Mouse (Mus musculus): ENCODE data around the gene Fam196b. TPM values are rescaled to one million over a fixed set of nuclear protein-coding genes. Genes with fewer than 3 reads are reported as not detected.

The Fam196b gene
- 0.05 and 0.09 TPM in 2 replicates for total RNA-seq (2017)

GRCm38 (mm10) chr11:34314534-34315379 is at the start of gene Fam196b:
Gene Fam196b (plus strand): TSS chr11:34314822.
- no peak; the same call in 1 of the 2 replicates for ATAC-seq (replicated peaks; ENCODE audit: low read depth, poor library complexity, severe bottlenecking)

- ATAC-seq (replicated peaks; ENCODE audit: low read depth, poor library complexity, severe bottlenecking): no peak
These were observed 42.6 kb upstream of the Fam196b start for GRCm38 (mm10) chr11:34272016-34272415.

GRCm38 (mm10) chr11:34275941-34276340 is 38.7 kb upstream of the Fam196b start:
- ATAC-seq (replicated peaks; ENCODE audit: low read depth, poor library complexity, severe bottlenecking): peak; percentile 47; the same call in 1 of the 2 replicates

GRCm38 (mm10) chr11:34276363-34277046 is 38.1 kb upstream of the Fam196b start:
- no peak for ATAC-seq (replicated peaks; ENCODE audit: low read depth, poor library complexity, severe bottlenecking)

- no peak for ATAC-seq (replicated peaks; ENCODE audit: low read depth, poor library complexity, severe bottlenecking)
These were observed 37.6 kb upstream of the Fam196b start for GRCm38 (mm10) chr11:34277047-34277445.

- no peak for ATAC-seq (replicated peaks; ENCODE audit: low read depth, poor library complexity, severe bottlenecking)
These were observed 30.4 kb upstream of the Fam196b start for GRCm38 (mm10) chr11:34284124-34284808.

GRCm38 (mm10) chr11:34290265-34290664 is 24.4 kb upstream of the Fam196b start:
- no peak for ATAC-seq (replicated peaks; ENCODE audit: low read depth, poor library complexity, severe bottlenecking)

- ATAC-seq (replicated peaks; ENCODE audit: low read depth, poor library complexity, severe bottlenecking): no peak
These were observed 23.9 kb upstream of the Fam196b start for GRCm38 (mm10) chr11:34290708-34291107.

GRCm38 (mm10) chr11:34291304-34291703 is 23.3 kb upstream of the Fam196b start:
- no peak for ATAC-seq (replicated peaks; ENCODE audit: low read depth, poor library complexity, severe bottlenecking)

- no peak for ATAC-seq (replicated peaks; ENCODE audit: low read depth, poor library complexity, severe bottlenecking)
These were observed 16.8 kb upstream of the Fam196b start for GRCm38 (mm10) chr11:34297698-34298378.

GRCm38 (mm10) chr11:34299550-34299949 is 15.1 kb upstream of the Fam196b start:
- peak; percentile 60 for ATAC-seq (replicated peaks; ENCODE audit: low read depth, poor library complexity, severe bottlenecking)

GRCm38 (mm10) chr11:34300064-34300463 is 14.6 kb upstream of the Fam196b start:
- ATAC-seq (replicated peaks; ENCODE audit: low read depth, poor library complexity, severe bottlenecking): no peak

- ATAC-seq (replicated peaks; ENCODE audit: low read depth, poor library complexity, severe bottlenecking): no peak
These were observed 8.4 kb upstream of the Fam196b start for GRCm38 (mm10) chr11:34306231-34306630.

GRCm38 (mm10) chr11:34308731-34309130 is 5.9 kb upstream of the Fam196b start:
- no peak for ATAC-seq (replicated peaks; ENCODE audit: low read depth, poor library complexity, severe bottlenecking)

- ATAC-seq (replicated peaks; ENCODE audit: low read depth, poor library complexity, severe bottlenecking): 0 out of 2 replicates have a peak, but pooled peaks have one; percentile 22
These were observed 5.3 kb upstream of the Fam196b start for GRCm38 (mm10) chr11:34309360-34309759.

- no peak for ATAC-seq (replicated peaks; ENCODE audit: low read depth, poor library complexity, severe bottlenecking)
These were observed 2.9 kb upstream of the Fam196b start for GRCm38 (mm10) chr11:34311717-34312116.

GRCm38 (mm10) chr11:34312208-34312607 is 2.4 kb upstream of the Fam196b start:
- no peak for ATAC-seq (replicated peaks; ENCODE audit: low read depth, poor library complexity, severe bottlenecking)

GRCm38 (mm10) chr11:34315383-34315782 is 761 bp downstream of the Fam196b start:
- no peak for ATAC-seq (replicated peaks; ENCODE audit: low read depth, poor library complexity, severe bottlenecking)

- no peak for ATAC-seq (replicated peaks; ENCODE audit: low read depth, poor library complexity, severe bottlenecking)
These were observed 1.6 kb downstream of the Fam196b start for GRCm38 (mm10) chr11:34316176-34316575.

GRCm38 (mm10) chr11:34317001-34317400 is 2.4 kb downstream of the Fam196b start:
- no peak for ATAC-seq (replicated peaks; ENCODE audit: low read depth, poor library complexity, severe bottlenecking)
